Mouse (Mus musculus) G1E (cell line): ENCODE data around the gene Syn3. TPM values are rescaled to one million over a fixed set of nuclear protein-coding genes. Genes with fewer than 3 reads are reported as not detected.

ENCODE experiments used
- ATAC-seq: 2 replicates; pipeline ENCODE4 v1.8.0; 2016; ENCODE audit warnings: mild to moderate bottlenecking; ENCODE audit not compliant: insufficient number of reproducible peaks, poor library complexity, low FRiP score, severe bottlenecking; ENCODE audit errors: extremely low read depth
- DNase-seq: peaks from one replicate; pipeline ENCODE4 v3.0.0; 2012; ENCODE audit warnings: low spot score
- H3K27me3 ChIP-seq: 2 replicates; pipeline ENCODE4 v1.6.1; 2012; ENCODE audit warnings: mild to moderate bottlenecking, low read length, inconsistent platforms; ENCODE audit not compliant: insufficient read depth
- H3K36me3 ChIP-seq: replicated peaks from 2 replicates; pipeline ENCODE3; 2012; ENCODE audit warnings: mild to moderate bottlenecking, inconsistent platforms
- H3K4me1 ChIP-seq: 2 replicates; pipeline ENCODE4 v1.6.1; 2012; ENCODE audit warnings: low read depth, low read length, inconsistent platforms, mixed read lengths; ENCODE audit not compliant: insufficient read depth
- H3K4me3 ChIP-seq: 2 replicates; pipeline ENCODE4 v1.5.1; 2012; ENCODE audit warnings: low read depth, mild to moderate bottlenecking, inconsistent platforms, low read length, moderate library complexity, mixed read lengths
- H3K9me3 ChIP-seq: replicated peaks from 2 replicates; pipeline ENCODE4 v1.6.1; 2012; ENCODE audit warnings: inconsistent platforms
- CTCF ChIP-seq: IDR thresholded peaks from 2 replicates; pipeline ENCODE4 v1.5.1; 2012; ENCODE audit warnings: low read depth, low read length, inconsistent platforms, mixed read lengths
- GATA1 ChIP-seq: IDR thresholded peaks from 2 replicates; pipeline ENCODE4 v1.6.1; 2012; ENCODE audit warnings: borderline replicate concordance, low read length, inconsistent platforms, mixed read lengths
- GATA2 ChIP-seq: IDR thresholded peaks from 2 replicates; pipeline ENCODE4 v1.6.1; 2012; ENCODE audit warnings: low read depth, low read length, inconsistent platforms, borderline replicate concordance
- POLR2AphosphoS5 ChIP-seq: IDR thresholded peaks from 2 replicates; pipeline ENCODE4 v1.6.1; 2012; ENCODE audit warnings: low read depth, low read length, inconsistent platforms; ENCODE audit not compliant: insufficient replicate concordance
- TAL1 ChIP-seq: conservative IDR thresholded peaks from 2 replicates; pipeline ENCODE4 v1.6.1; 2012; ENCODE audit warnings: low read depth, low read length, inconsistent platforms, mixed read lengths
- polyA plus RNA-seq: library from polyadenylated mRNA; stranded (reverse); fragments of >175 nt; gene quantifications from 2 replicates; pipeline ENCODE4 v1.2.3, GENCODE M21; 2012
- total RNA-seq, 2 experiments: library from RNA; stranded (forward) in 1 of 2; stranded (reverse) in 1 of 2; fragments of 200-1000 nt in 1 of 2; fragments of >200 nt in 1 of 2; fragmentation: Nextera tagmentation in 1 of 2; gene quantifications; 2 replicates each; pipeline ENCODE4 v1.2.3; 2014 to 2017

The Syn3 gene
- total and polyA plus RNA-seq, 3 experiments: 0.44 TPM; not detected in 2

- TF ChIP-seq TAL1 (peak; percentile 56), GATA2 (no peak)
- Histone ChIP-seq H3K9me3 (no peaks in the 10 kb centered on the region), H3K4me3 (no peak overlapping the region), H3K4me1 (peaks cover 42% of the 10 kb centered on the region), H3K36me3 (no peaks in the 10 kb centered on the region), H3K27me3 (peaks cover 14% of the 10 kb centered on the region)
- ATAC-seq (peak; percentile 54), DNase-seq (no peak)
Observed at GRCm38 (mm10) chr10:86093109-86094035, 405.3 kb downstream of the Syn3 start.

- no peak overlapping the region for H3K4me3 ChIP-seq
- H3K27me3 ChIP-seq: peaks cover 20% of the 10 kb centered on the region
- no peaks in the 10 kb centered on the region for H3K9me3 ChIP-seq
- no peak for ATAC-seq
- no peaks in the 10 kb centered on the region for H3K36me3 ChIP-seq
- peaks cover 50% of the 10 kb centered on the region for H3K4me1 ChIP-seq
- TF ChIP-seq POLR2AphosphoS5: no peak
- no peak for TF ChIP-seq GATA2
- no peak for TF ChIP-seq TAL1
- no peak for TF ChIP-seq GATA1
- TF ChIP-seq CTCF: peak; percentile 89
- peak; percentile 23 for DNase-seq
Observed at GRCm38 (mm10) chr10:86091919-86092318, 406.8 kb downstream of the Syn3 start.

DNA sequence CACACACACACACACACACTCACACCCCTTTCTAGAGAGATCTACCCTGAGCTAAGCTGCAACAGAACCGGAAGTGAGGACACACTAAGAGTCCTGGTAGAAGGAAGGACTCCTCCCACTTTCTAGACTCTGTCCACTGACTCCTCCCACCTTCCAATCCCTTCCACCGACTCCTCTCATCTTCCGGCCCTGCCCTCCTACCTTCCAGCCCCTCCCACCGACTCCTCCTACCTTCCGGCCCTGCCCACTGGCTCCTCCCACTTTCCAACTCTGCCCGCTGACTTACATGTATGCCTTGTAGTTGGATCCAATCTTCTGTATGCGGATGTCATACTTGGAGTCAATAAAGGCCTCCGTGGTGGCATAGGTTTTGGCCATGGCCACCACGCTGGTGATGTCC lies 418.8 kb downstream of the Syn3 start:
- no peaks in the 10 kb centered on the region for H3K9me3 ChIP-seq
- ATAC-seq (peak; percentile 40; the same call in 1 of the 2 replicates), DNase-seq (no peak)
- H3K27me3 ChIP-seq: peaks cover 9% of the 10 kb centered on the region
- no peak for TF ChIP-seq CTCF
- TF ChIP-seq TAL1: no peak
- TF ChIP-seq GATA2: no peak
- no peaks in the 10 kb centered on the region for H3K4me1 ChIP-seq
- no peaks in the 10 kb centered on the region for H3K36me3 ChIP-seq
- no peak overlapping the region for H3K4me3 ChIP-seq

- ATAC-seq: no peak
- no peak for TF ChIP-seq POLR2AphosphoS5
- no peak for TF ChIP-seq TAL1
- TF ChIP-seq CTCF: no peak
- no peak for TF ChIP-seq GATA2
- no peak for TF ChIP-seq GATA1
- H3K9me3 ChIP-seq: peaks cover 6% of the 10 kb centered on the region
- peaks cover 6% of the 10 kb centered on the region; the same call in 1 of the 2 replicates for H3K4me1 ChIP-seq
- no peaks in the 10 kb centered on the region for H3K36me3 ChIP-seq
- H3K27me3 ChIP-seq: peaks cover 7% of the 10 kb centered on the region
- H3K4me3 ChIP-seq: no peak overlapping the region
- no peak for DNase-seq
Observed at GRCm38 (mm10) chr10:86078761-86079160, 419.9 kb downstream of the Syn3 start.

- H3K4me1 ChIP-seq: peaks cover 12% of the 10 kb centered on the region
- H3K9me3 ChIP-seq: peaks cover 8% of the 10 kb centered on the region
- ATAC-seq (no peak), DNase-seq (no peak)
- TF ChIP-seq GATA2: no peak
- H3K4me3 ChIP-seq: no peak overlapping the region
- peaks cover 6% of the 10 kb centered on the region for H3K27me3 ChIP-seq
- H3K36me3 ChIP-seq: no peaks in the 10 kb centered on the region
Observed at GRCm38 (mm10) chr10:86077272-86077671, 421.4 kb downstream of the Syn3 start.

- peaks cover 8% of the 10 kb centered on the region for H3K9me3 ChIP-seq
- peaks cover 12% of the 10 kb centered on the region for H3K4me1 ChIP-seq
- no peak for DNase-seq
- TF ChIP-seq GATA2 (no peak), CTCF (no peak), GATA1 (no peak), POLR2AphosphoS5 (no peak), TAL1 (no peak)
- H3K27me3 ChIP-seq: peaks cover 6% of the 10 kb centered on the region
- H3K4me3 ChIP-seq: no peak overlapping the region
- ATAC-seq: no peak
- H3K36me3 ChIP-seq: no peaks in the 10 kb centered on the region
Observed at GRCm38 (mm10) chr10:86074971-86075711, 423.6 kb downstream of the Syn3 start.
